Comparison of ENCODE assay signal across 8 mouse cellular contexts in genomic region chr7:126436851-126437250, GRCm38 (mm10). TPM values are rescaled to one million over a fixed set of nuclear protein-coding genes. Genes with fewer than 3 reads are reported as not detected.
DNase-seq lines count a peak whose midpoint lies in the region; ATAC-seq and TF ChIP-seq lines count a peak whose summit lies in the region.

No protein-coding gene starts in this region.

- WGBS in hindbrain, embryonic 10.5 days = 18% methylated on average over 8 of the region's 8 CpGs
- 20% methylated on average over 8 of the region's 8 CpGs for WGBS in hindbrain, embryonic 16.5 days

- no peaks in the 10 kb centered on the region for H3K9me3 ChIP-seq in hindbrain, embryonic 10.5 days
- H3K9me3 ChIP-seq in hindbrain, embryonic 16.5 days (ENCODE audit: control insufficient read depth, low read length) = no peaks in the 10 kb centered on the region
- H3K9me3 ChIP-seq in CH12.LX (replicated peaks; ENCODE audit: low read length) = no peaks in the 10 kb centered on the region

- H3K4me1 ChIP-seq in hindbrain, embryonic 10.5 days (replicated peaks) = 0 out of 2 replicates have a peak, but pooled peaks cover 4% of the 10 kb centered on the region
- no peaks in the 10 kb centered on the region for H3K4me1 ChIP-seq in hindbrain, embryonic 16.5 days (ENCODE audit: control insufficient read depth, insufficient read depth, low read depth, low read length)
- peaks cover 0 to 14% of the 10 kb centered on the region in 2 experiments; a peak in 2 of 4 replicates for H3K4me1 ChIP-seq in CH12.LX (ENCODE audit: control insufficient read depth in 1 of 2, insufficient read depth in 2 of 2)
- H3K4me1 ChIP-seq in testis, adult 2 months (ENCODE audit: control insufficient read depth, insufficient read depth, low read length) = no peaks in the 10 kb centered on the region

- TF ChIP-seq CTCF in CH12.LX (conservative IDR thresholded peaks at IDR 0.05 in 1 of 2, IDR thresholded peaks at IDR 0.05 in 1 of 2; ENCODE audit: low read depth in 2 of 2, low read length in 2 of 2) = peak; percentile 86 to 89
- TF ChIP-seq CTCF in brain, embryonic 14.5 days (IDR thresholded peaks at IDR 0.05; ENCODE audit: borderline replicate concordance, extremely low read depth, insufficient read depth, insufficient read length) = peak; percentile 90
- TF ChIP-seq CTCF in testis, adult 2 months (IDR thresholded peaks at IDR 0.05; ENCODE audit: control insufficient read depth, insufficient read depth, insufficient replicate concordance, low read depth, low read length) = peak; percentile 90; the same call in 1 of the 2 replicates

- H3K79me2 ChIP-seq in CH12.LX (replicated peaks; ENCODE audit: control insufficient read depth, extremely low read depth, insufficient read depth, poor library complexity, severe bottlenecking) = no peaks in the 10 kb centered on the region

- peak; percentile 72 for DNase-seq in hindbrain, embryonic 10.5 days (ENCODE audit: low spot score)
- peak; percentile 69 for DNase-seq in CH12.LX (ENCODE audit: extremely low read depth)
- DNase-seq in brain, embryonic 14.5 days (ENCODE audit: low read depth) = peak; percentile 58
- DNase-seq in fibroblast of lung, adult 2 months (ENCODE audit: low read depth) = peak; percentile 20
- DNase-seq in kidney, postnatal 4 days = peak; percentile 79 to 83

- TF ChIP-seq EP300 in CH12.LX (IDR thresholded peaks at IDR 0.05; ENCODE audit: low read length) = no peak

- TF ChIP-seq RAD21 in CH12.LX (IDR thresholded peaks at IDR 0.05; ENCODE audit: low read depth, low read length) = peak; percentile 66

- no peak overlapping the region for H3K4me2 ChIP-seq in hindbrain, embryonic 16.5 days (ENCODE audit: low read length)
- no peak overlapping the region for H3K4me2 ChIP-seq in CH12.LX (ENCODE audit: insufficient read depth, low read depth, poor library complexity, severe bottlenecking)

- H3K36me3 ChIP-seq in hindbrain, embryonic 10.5 days = peaks cover 40% of the 10 kb centered on the region
- peaks cover 6% of the 10 kb centered on the region for H3K36me3 ChIP-seq in hindbrain, embryonic 16.5 days (ENCODE audit: control insufficient read depth, insufficient read depth, low read length)
- H3K36me3 ChIP-seq in CH12.LX (replicated peaks in 1 of 2; ENCODE audit: control insufficient read depth in 1 of 2, insufficient read depth in 1 of 2, low read length in 1 of 2) = peaks cover 56 to 93% of the 10 kb centered on the region in 2 experiments
- no peaks in the 10 kb centered on the region for H3K36me3 ChIP-seq in testis, adult 2 months (ENCODE audit: control insufficient read depth, insufficient read depth, low read length)

- no peak overlapping the region for H3K9ac ChIP-seq in hindbrain, embryonic 16.5 days (ENCODE audit: low read depth, low read length)
- no peak overlapping the region for H3K9ac ChIP-seq in CH12.LX (ENCODE audit: insufficient read depth, low read depth)

- no peak for ATAC-seq in hindbrain, embryonic 16.5 days
- peak; percentile 83 for ATAC-seq in megakaryocyte-erythroid progenitor cell, adult 5-6 weeks (replicated peaks; ENCODE audit: low FRiP score, low TSS enrichment, poor library complexity, severe bottlenecking)

- dilution Hi-C loops in CH12.LX (cut with MboI; ENCODE audit: extremely low pct_ligation_motif_present, extremely low pct_unique_long_range_greater_than_20kb, low sequenced_read_pairs) = no loop called here

- no peak overlapping the region for H3K4me3 ChIP-seq in hindbrain, embryonic 10.5 days
- no peak overlapping the region for H3K4me3 ChIP-seq in hindbrain, embryonic 16.5 days (ENCODE audit: low read length)
- H3K4me3 ChIP-seq in CH12.LX (replicated peaks in 1 of 3; ENCODE audit: low read depth in 2 of 3, low read length in 2 of 3, poor library complexity in 1 of 3) = no peak overlapping the region
- no peak overlapping the region for H3K4me3 ChIP-seq in testis, adult 2 months (ENCODE audit: control insufficient read depth, low read depth, low read length)

- no peaks in the 10 kb centered on the region for H3K27me3 ChIP-seq in hindbrain, embryonic 10.5 days (ENCODE audit: insufficient read depth, poor library complexity, severe bottlenecking)
- H3K27me3 ChIP-seq in hindbrain, embryonic 16.5 days (replicated peaks; ENCODE audit: control insufficient read depth, insufficient read depth, low read length) = no peaks in the 10 kb centered on the region
- H3K27me3 ChIP-seq in CH12.LX (replicated peaks) = no peaks in the 10 kb centered on the region
- H3K27me3 ChIP-seq in testis, adult 2 months (ENCODE audit: control insufficient read depth, insufficient read depth, low read length) = no peaks in the 10 kb centered on the region

- no peak for TF ChIP-seq POLR2A in CH12.LX (IDR thresholded peaks at IDR 0.05; ENCODE audit: low read depth, low read length)
- TF ChIP-seq POLR2A in brain, embryonic 14.5 days (IDR thresholded peaks at IDR 0.05; ENCODE audit: borderline replicate concordance, extremely low read depth, insufficient read depth, insufficient read length, poor library complexity, severe bottlenecking) = no peak
- no peak for TF ChIP-seq POLR2A in testis, adult 2 months (IDR thresholded peaks at IDR 0.05; ENCODE audit: control insufficient read depth, low read depth, low read length)

- in situ Hi-C loops in CH12.LX (cut with MboI; ENCODE audit: low pct_ligation_motif_present, low pct_unique_long_range_greater_than_20kb, low sequenced_read_pairs) = loop anchor here (5.0 kb wide), 1 partner anchor 40 kb away; the partner anchor contains the start of gene Nfatc2ip

- no peak overlapping the region for H3K27ac ChIP-seq in hindbrain, embryonic 10.5 days
- H3K27ac ChIP-seq in hindbrain, embryonic 16.5 days (ENCODE audit: low read depth, low read length) = no peak overlapping the region
- H3K27ac ChIP-seq in CH12.LX (ENCODE audit: insufficient read depth, low read depth) = no peak overlapping the region
- H3K27ac ChIP-seq in testis, adult 2 months (ENCODE audit: control insufficient read depth, insufficient read depth, low read depth, low read length) = no peak overlapping the region

TF ChIP-seq in CH12.LX, 34 proteins besides CTCF, POLR2A, EP300 and RAD21 (continues in another document):
- TF ChIP-seq UBTF (IDR thresholded peaks at IDR 0.05; ENCODE audit: low read depth, low read length) = no peak

RNA-seq across cellular contexts. Expression of gene Rabep2, which starts 8.3 kb away (rescaled TPM):
- 28.7 and 28.8 TPM in 2 replicates for polyA plus RNA-seq in hindbrain, embryonic 10.5 days (2016; fragmentation: Nextera tagmentation; extraction: Ambion mirVana)
- polyA plus RNA-seq in hindbrain, embryonic 16.5 days (2015; fragmentation: Nextera tagmentation; extraction: Ambion mirVana) = 23.1 and 26.0 TPM in 2 replicates
- 38.5 and 40.3 TPM in 2 replicates for total RNA-seq in CH12.LX (2012; rRNA removed)
- total RNA-seq in CH12.LX (2014; rRNA removed) = 35.7 and 42.6 TPM in 2 replicates
- 33.7 and 36.6 TPM in 2 replicates for polyA plus RNA-seq in CH12.LX (2012; ENCODE audit: insufficient read length, low read depth)
- 22.1 and 25.2 TPM in 2 replicates for polyA plus RNA-seq in brain, embryonic 14.5 days (2012; rRNA removed)
- 10.2 and 13.9 TPM in 2 replicates for total RNA-seq in megakaryocyte-erythroid progenitor cell, adult 5-6 weeks (2014; fragmentation: Nextera tagmentation)
- total RNA-seq in megakaryocyte-erythroid progenitor cell, adult 5-6 weeks (2017) = 11.5 and 14.0 TPM in 2 replicates
- polyA plus RNA-seq in testis, adult 2 months (2012; rRNA removed) = 17.6 and 17.7 TPM in 2 replicates

RNA-seq across cellular contexts. Expression of gene Cd19, which starts 22.2 kb away (rescaled TPM):
- not detected in 2 replicates for polyA plus RNA-seq in hindbrain, embryonic 10.5 days (2016; fragmentation: Nextera tagmentation; extraction: Ambion mirVana)
- polyA plus RNA-seq in hindbrain, embryonic 16.5 days (2015; fragmentation: Nextera tagmentation; extraction: Ambion mirVana) = not detected in 2 replicates
- total RNA-seq in CH12.LX (2012; rRNA removed) (132 and 143 TPM in 2 replicates), CH12.LX (2014; rRNA removed) (139 and 141 TPM in 2 replicates)
- polyA plus RNA-seq in CH12.LX (2012; ENCODE audit: insufficient read length, low read depth) = 199 and 234 TPM in 2 replicates
- polyA plus RNA-seq in brain, embryonic 14.5 days (2012; rRNA removed) = 0.05 and 0.06 TPM in 2 replicates
- 1.7 and 16.4 TPM in 2 replicates for total RNA-seq in megakaryocyte-erythroid progenitor cell, adult 5-6 weeks (2014; fragmentation: Nextera tagmentation)
- total RNA-seq in megakaryocyte-erythroid progenitor cell, adult 5-6 weeks (2017) = 0.28 TPM in 1 of 2 replicates, not detected in the other
- polyA plus RNA-seq in testis, adult 2 months (2012; rRNA removed) = 1.8 TPM in 2 replicates

RNA-seq across cellular contexts. Expression of gene Atp2a1, which starts 26.1 kb away (rescaled TPM):
- 1.1 and 3.0 TPM in 2 replicates for polyA plus RNA-seq in hindbrain, embryonic 10.5 days (2016; fragmentation: Nextera tagmentation; extraction: Ambion mirVana)
- polyA plus RNA-seq in hindbrain, embryonic 16.5 days (2015; fragmentation: Nextera tagmentation; extraction: Ambion mirVana) = 0.56 and 14.3 TPM in 2 replicates
- 0.25 and 0.38 TPM in 2 replicates for total RNA-seq in CH12.LX (2012; rRNA removed)
- total RNA-seq in CH12.LX (2014; rRNA removed) = not detected in 2 replicates
- 0.74 and 0.75 TPM in 2 replicates for polyA plus RNA-seq in CH12.LX (2012; ENCODE audit: insufficient read length, low read depth)
- 1.3 and 1.6 TPM in 2 replicates for polyA plus RNA-seq in brain, embryonic 14.5 days (2012; rRNA removed)
- total RNA-seq in megakaryocyte-erythroid progenitor cell, adult 5-6 weeks (2014; fragmentation: Nextera tagmentation) = 2.3 TPM in 1 of 2 replicates, not detected in the other
- total RNA-seq in megakaryocyte-erythroid progenitor cell, adult 5-6 weeks (2017) = 0.15 and 0.61 TPM in 2 replicates
- 1.5 and 1.6 TPM in 2 replicates for polyA plus RNA-seq in testis, adult 2 months (2012; rRNA removed)

RNA-seq across cellular contexts. Expression of gene Sh2b1, which starts 38.4 kb away (rescaled TPM):
- 54.4 and 61.0 TPM in 2 replicates for polyA plus RNA-seq in hindbrain, embryonic 10.5 days (2016; fragmentation: Nextera tagmentation; extraction: Ambion mirVana)
- 70.7 and 76.5 TPM in 2 replicates for polyA plus RNA-seq in hindbrain, embryonic 16.5 days (2015; fragmentation: Nextera tagmentation; extraction: Ambion mirVana)
- total RNA-seq in CH12.LX (2012; rRNA removed) = 11.8 and 13.4 TPM in 2 replicates
- total RNA-seq in CH12.LX (2014; rRNA removed) = 5.2 and 5.5 TPM in 2 replicates
- 31.3 and 34.1 TPM in 2 replicates for polyA plus RNA-seq in CH12.LX (2012; ENCODE audit: insufficient read length, low read depth)
- polyA plus RNA-seq in brain, embryonic 14.5 days (2012; rRNA removed) = 83.6 and 86.4 TPM in 2 replicates
- total RNA-seq in megakaryocyte-erythroid progenitor cell, adult 5-6 weeks (2014; fragmentation: Nextera tagmentation) = 24.8 and 49.2 TPM in 2 replicates
- total RNA-seq in megakaryocyte-erythroid progenitor cell, adult 5-6 weeks (2017) = 11.7 and 11.9 TPM in 2 replicates
- polyA plus RNA-seq in testis, adult 2 months (2012; rRNA removed) = 39.2 and 41.1 TPM in 2 replicates

RNA-seq across cellular contexts. Expression of gene Nfatc2ip, which starts 40.3 kb away (rescaled TPM):
- polyA plus RNA-seq in hindbrain, embryonic 10.5 days (2016; fragmentation: Nextera tagmentation; extraction: Ambion mirVana) = 3.1 and 3.7 TPM in 2 replicates
- polyA plus RNA-seq in hindbrain, embryonic 16.5 days (2015; fragmentation: Nextera tagmentation; extraction: Ambion mirVana) = 2.1 and 2.3 TPM in 2 replicates
- total RNA-seq in CH12.LX (2012; rRNA removed) (7.8 and 8.8 TPM in 2 replicates), CH12.LX (2014; rRNA removed) (15.0 and 16.8 TPM in 2 replicates)
- polyA plus RNA-seq in CH12.LX (2012; ENCODE audit: insufficient read length, low read depth) = 13.0 and 13.9 TPM in 2 replicates
- polyA plus RNA-seq in brain, embryonic 14.5 days (2012; rRNA removed) = 11.0 and 15.7 TPM in 2 replicates
- total RNA-seq in megakaryocyte-erythroid progenitor cell, adult 5-6 weeks (2014; fragmentation: Nextera tagmentation) = 14.9 and 32.5 TPM in 2 replicates
- total RNA-seq in megakaryocyte-erythroid progenitor cell, adult 5-6 weeks (2017) = 17.8 and 18.9 TPM in 2 replicates
- 39.4 and 41.3 TPM in 2 replicates for polyA plus RNA-seq in testis, adult 2 months (2012; rRNA removed)

Comparison
In these comparisons a context has a peak if more than half of its experiments do, and no peak if none do; other contexts are left out.
1. DNase-seq: peak in every context shown above with its lines; median percentile 81 in kidney, postnatal 4 days; 72 in hindbrain, embryonic 10.5 days; 69 in CH12.LX; 58 in brain, embryonic 14.5 days; 20 in fibroblast of lung, adult 2 months.
2. RNA of gene Cd19, which starts 22.2 kb away (polyA plus RNA-seq): 199 to 234 TPM in CH12.LX; 1.8 TPM in testis, adult 2 months, 0.05 to 0.06 TPM in brain, embryonic 14.5 days, not detected in hindbrain, embryonic 16.5 days and not detected in hindbrain, embryonic 10.5 days; every median in the first group is over 10 times any median in the second.
3. Peak in every context shown above with its lines, with median percentiles within 50 percentile points of each other: CTCF ChIP-seq.